Mouse (Mus musculus) CH12.LX (cell line): ENCODE data around the gene Gm10203. TPM values are rescaled to one million over a fixed set of nuclear protein-coding genes. Genes with fewer than 3 reads are reported as not detected.

Experiments
- DNase-seq: peaks from one replicate; pipeline ENCODE4 v3.0.0-alpha.2; 2013; ENCODE audit errors: extremely low read depth
- H3K27ac ChIP-seq: 2 replicates; pipeline ENCODE4 v1.5.1; 2012; ENCODE audit warnings: low read depth, mild to moderate bottlenecking, control low read depth, moderate library complexity; ENCODE audit not compliant: insufficient read depth
- H3K27me3 ChIP-seq: replicated peaks from 2 replicates; pipeline ENCODE3; 2012; ENCODE audit warnings: inconsistent platforms
- H3K36me3 ChIP-seq, 2 experiments: replicated peaks in 1 of 2; 2 replicates each; pipeline versions ENCODE3 to v1.6.1; 2012; ENCODE audit warnings: inconsistent platforms in 1 of 2, low read length in 1 of 2, mild to moderate bottlenecking in 1 of 2, mixed read lengths in 1 of 2, moderate library complexity in 1 of 2; ENCODE audit not compliant: control insufficient read depth in 1 of 2, insufficient read depth in 1 of 2
- H3K4me1 ChIP-seq, 2 experiments: 2 replicates each; pipeline ENCODE4 v1.6.1; 2012; ENCODE audit warnings: inconsistent platforms in 1 of 2, moderate library complexity in 1 of 2; ENCODE audit not compliant: insufficient read depth in 2 of 2, control insufficient read depth in 1 of 2
- H3K4me2 ChIP-seq: 2 replicates; pipeline ENCODE4 v1.6.1; 2012; ENCODE audit warnings: low read depth, mild to moderate bottlenecking, control low read depth; ENCODE audit not compliant: poor library complexity, insufficient read depth, severe bottlenecking
- H3K4me3 ChIP-seq, 3 experiments: fragments of 150-350 bp in 1 of 3; sonication (generic) in 1 of 3; replicated peaks in 1 of 3; 2 replicates each; pipeline versions ENCODE3 to v1.5.1; 2011 to 2012; ENCODE audit warnings: low read depth in 2 of 3, low read length in 2 of 3, mild to moderate bottlenecking in 2 of 3, moderate library complexity in 2 of 3, control low read depth in 1 of 3, improper control_type of control experiment in 1 of 3, inconsistent platforms in 1 of 3, mixed read lengths in 1 of 3; ENCODE audit not compliant: poor library complexity in 1 of 3
- H3K79me2 ChIP-seq: replicated peaks from 2 replicates; pipeline ENCODE4 v1.6.1; 2012; ENCODE audit warnings: mild to moderate bottlenecking, moderate library complexity; ENCODE audit not compliant: control insufficient read depth, poor library complexity, insufficient read depth, severe bottlenecking; ENCODE audit errors: extremely low read depth
- H3K9ac ChIP-seq: 2 replicates; pipeline ENCODE4 v1.6.1; 2012; ENCODE audit warnings: low read depth, mild to moderate bottlenecking, control low read depth, moderate library complexity; ENCODE audit not compliant: insufficient read depth
- H3K9me3 ChIP-seq: replicated peaks from 2 replicates; pipeline ENCODE3; 2012; ENCODE audit warnings: low read length, inconsistent platforms, mixed read lengths
- CHD1 ChIP-seq: IDR thresholded peaks from 2 replicates; pipeline ENCODE4 v1.6.1; 2012; ENCODE audit warnings: low read depth, low read length, improper control_type of control experiment, inconsistent platforms
- CHD2 ChIP-seq: IDR thresholded peaks from 2 replicates; pipeline ENCODE4 v1.6.1; 2011; ENCODE audit warnings: low read length, improper control_type of control experiment
- CTCF ChIP-seq, 2 experiments: IDR thresholded peaks in 1 of 2; conservative IDR thresholded peaks in 1 of 2; 2 replicates each; pipeline ENCODE4 v1.5.1; 2011 to 2012; ENCODE audit warnings: low read depth in 2 of 2, low read length in 2 of 2, improper control_type of control experiment in 1 of 2, inconsistent platforms in 1 of 2, mild to moderate bottlenecking in 1 of 2, moderate library complexity in 1 of 2
- E2F4 ChIP-seq: IDR thresholded peaks from 2 replicates; pipeline ENCODE4 v1.6.1; 2011; ENCODE audit warnings: low read depth, low read length, improper control_type of control experiment; ENCODE audit not compliant: insufficient replicate concordance
- ELF1 ChIP-seq: IDR thresholded peaks from 2 replicates; pipeline ENCODE4 v1.6.1; 2014; ENCODE audit warnings: low read depth, mild to moderate bottlenecking, inconsistent platforms, low read length, improper control_type of control experiment
- EP300 ChIP-seq: IDR thresholded peaks from 2 replicates; pipeline ENCODE4 v1.6.1; 2011; ENCODE audit warnings: low read length, improper control_type of control experiment
- ETS1 ChIP-seq: conservative IDR thresholded peaks from 2 replicates; pipeline ENCODE4 v1.6.1; 2012; ENCODE audit warnings: low read depth, mild to moderate bottlenecking, inconsistent platforms, low read length, improper control_type of control experiment, moderate library complexity
- HCFC1 ChIP-seq: IDR thresholded peaks from 2 replicates; pipeline ENCODE4 v1.6.1; 2012; ENCODE audit warnings: low read depth, mild to moderate bottlenecking, inconsistent platforms, low read length, improper control_type of control experiment
- IRF4 ChIP-seq: IDR thresholded peaks from 2 replicates; pipeline ENCODE4 v1.6.1; 2014; ENCODE audit warnings: low read depth, mild to moderate bottlenecking, inconsistent platforms, low read length, improper control_type of control experiment
- JUN ChIP-seq: IDR thresholded peaks from 2 replicates; pipeline ENCODE4 v1.6.1; 2011; ENCODE audit warnings: low read depth, mild to moderate bottlenecking, low read length, improper control_type of control experiment, moderate library complexity; ENCODE audit not compliant: insufficient read depth
- JUND ChIP-seq: conservative IDR thresholded peaks from 2 replicates; pipeline ENCODE4 v1.6.1; 2011; ENCODE audit warnings: low read depth, low read length, improper control_type of control experiment
- KAT2A ChIP-seq: IDR thresholded peaks from 2 replicates; pipeline ENCODE4 v1.6.1; 2012; ENCODE audit warnings: low read length, improper control_type of control experiment, inconsistent platforms; ENCODE audit not compliant: insufficient replicate concordance
- MAFK ChIP-seq: IDR thresholded peaks from 2 replicates; pipeline ENCODE4 v1.6.1; 2011; ENCODE audit warnings: low read length, improper control_type of control experiment; ENCODE audit not compliant: insufficient replicate concordance
- MAX ChIP-seq: IDR thresholded peaks from 2 replicates; pipeline ENCODE4 v1.6.1; 2011; ENCODE audit warnings: low read length, improper control_type of control experiment
- MAZ ChIP-seq: IDR thresholded peaks from 2 replicates; pipeline ENCODE4 v1.6.1; 2012; ENCODE audit warnings: low read depth, mild to moderate bottlenecking, inconsistent platforms, low read length, improper control_type of control experiment, moderate library complexity
- MEF2A ChIP-seq: IDR thresholded peaks from 2 replicates; pipeline ENCODE4 v1.6.1; 2014; ENCODE audit warnings: low read depth, mild to moderate bottlenecking, inconsistent platforms, low read length, improper control_type of control experiment, borderline replicate concordance
- MXI1 ChIP-seq: IDR thresholded peaks from 2 replicates; pipeline ENCODE4 v1.6.1; 2011; ENCODE audit warnings: mild to moderate bottlenecking, low read depth, low read length, improper control_type of control experiment
- MYC ChIP-seq: IDR thresholded peaks from 2 replicates; pipeline ENCODE4 v1.6.1; 2011; ENCODE audit warnings: low read depth, mild to moderate bottlenecking, improper control_type of control experiment, low read length
- NELFE ChIP-seq: IDR thresholded peaks from 2 replicates; pipeline ENCODE4 v1.6.1; 2011; ENCODE audit warnings: low read depth, low read length, improper control_type of control experiment
- NRF1 ChIP-seq: IDR thresholded peaks from 2 replicates; pipeline ENCODE4 v1.6.1; 2014; ENCODE audit warnings: low read depth, mild to moderate bottlenecking, inconsistent platforms, low read length, improper control_type of control experiment, moderate library complexity
- PAX5 ChIP-seq: IDR thresholded peaks from 2 replicates; pipeline ENCODE4 v1.6.1; 2012; ENCODE audit warnings: low read length, inconsistent platforms, mixed read lengths
- POLR2A ChIP-seq: IDR thresholded peaks from 2 replicates; pipeline ENCODE4 v1.6.1; 2011; ENCODE audit warnings: low read depth, mild to moderate bottlenecking, improper control_type of control experiment, low read length
- POLR2AphosphoS2 ChIP-seq: IDR thresholded peaks from 2 replicates; pipeline ENCODE4 v1.6.1; 2011; ENCODE audit warnings: low read depth, low read length, improper control_type of control experiment
- RCOR1 ChIP-seq: conservative IDR thresholded peaks from 2 replicates; pipeline ENCODE4 v1.6.1; 2012; ENCODE audit warnings: low read depth, mild to moderate bottlenecking, inconsistent platforms, low read length, improper control_type of control experiment
- SIN3A ChIP-seq: IDR thresholded peaks from 2 replicates; pipeline ENCODE4 v1.6.1; 2012; ENCODE audit warnings: low read length, improper control_type of control experiment, inconsistent platforms
- SMC3 ChIP-seq: IDR thresholded peaks from 2 replicates; pipeline ENCODE4 v1.6.1; 2011; ENCODE audit warnings: low read depth, low read length, improper control_type of control experiment
- TCF12 ChIP-seq: IDR thresholded peaks from 2 replicates; pipeline ENCODE4 v1.6.1; 2014; ENCODE audit warnings: low read depth, mild to moderate bottlenecking, inconsistent platforms, low read length, improper control_type of control experiment
- USF1 ChIP-seq: IDR thresholded peaks from 2 replicates; pipeline ENCODE4 v1.6.1; 2014; ENCODE audit warnings: low read depth, mild to moderate bottlenecking, inconsistent platforms, low read length, improper control_type of control experiment
- USF2 ChIP-seq: conservative IDR thresholded peaks from 2 replicates; pipeline ENCODE4 v1.6.1; 2011; ENCODE audit warnings: low read depth, low read length, improper control_type of control experiment
- ZNF384 ChIP-seq: IDR thresholded peaks from 2 replicates; pipeline ENCODE4 v1.6.1; 2012; ENCODE audit warnings: low read depth, low read length, improper control_type of control experiment, inconsistent platforms
- dilution Hi-C: fragments of 300-500 bp; cut with MboI; formaldehyde crosslinking; loops from 2 replicates; pipeline ENCODE4 v1.14.3; 2020; ENCODE audit warnings: low sequenced_read_pairs; ENCODE audit not compliant: extremely low pct_unique_long_range_greater_than_20kb, extremely low pct_ligation_motif_present
- in situ Hi-C: fragments of 300-500 bp; cut with MboI; formaldehyde crosslinking; loops from 3 replicates; pipeline ENCODE4 v1.14.3; 2019; ENCODE audit warnings: low sequenced_read_pairs, low pct_ligation_motif_present, low pct_unique_long_range_greater_than_20kb, mixed read lengths
- polyA plus RNA-seq: library from polyadenylated mRNA; unstranded; fragments of >175 nt; gene quantifications from 2 replicates; pipeline ENCODE4 v1.2.1, GENCODE M21; 2012; ENCODE audit warnings: low read depth; ENCODE audit not compliant: insufficient read length
- total RNA-seq, 2 experiments: library from RNA; depleted of rRNA; stranded (reverse); fragments of 300-350 nt in 1 of 2; fragments of >200 nt in 1 of 2; gene quantifications; 2 replicates each; pipeline ENCODE4 v1.2.3; 2012 to 2014

Gene Gm10203
- total and polyA plus RNA-seq, 3 experiments = not detected

DNA sequence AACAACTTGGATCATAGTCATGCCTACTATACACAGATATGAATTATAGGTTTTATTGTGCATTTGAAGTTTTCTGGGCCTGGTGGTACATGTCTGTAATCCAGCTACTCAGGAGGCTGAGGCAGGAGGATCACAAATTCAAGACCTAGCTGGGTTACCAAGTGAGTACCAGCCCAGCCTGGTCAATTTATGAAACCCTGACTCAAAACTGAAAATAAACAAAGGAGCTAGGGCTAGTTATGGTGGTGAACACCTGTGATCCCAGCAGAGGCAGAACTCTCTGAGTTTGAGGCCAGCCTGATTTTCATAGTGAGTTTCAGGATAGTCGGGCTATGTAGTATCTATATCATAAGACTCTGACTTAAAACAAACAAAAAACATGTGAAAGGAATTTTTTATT is 32.7 kb upstream of the Gm10203 start:
- Histone ChIP-seq H3K36me3 (no peaks in the 10 kb centered on the region), H3K4me3 (no peak overlapping the region), H3K9me3 (peaks cover 3% of the 10 kb centered on the region), H3K9ac (no peak overlapping the region), H3K79me2 (peaks cover 23% of the 10 kb centered on the region; the same call in 1 of the 2 replicates), H3K4me1 (peaks cover 0 to 46% of the 10 kb centered on the region in 2 experiments; a peak in 2 of 4 replicates), H3K4me2 (no peak overlapping the region), H3K27me3 (peaks cover 28% of the 10 kb centered on the region), H3K27ac (no peak overlapping the region)
- peak; percentile 22 for DNase-seq
- dilution Hi-C loops = no loop called here
- TF ChIP-seq TCF12 = peak; percentile 74
- no peak for TF ChIP-seq CHD2
- no peak for TF ChIP-seq HCFC1
- no peak for TF ChIP-seq ZNF384
- peak; percentile 76; the same call in 1 of the 2 replicates for TF ChIP-seq IRF4
- no peak for TF ChIP-seq NRF1
- no peak for TF ChIP-seq CHD1
- no peak for TF ChIP-seq USF1
- no peak for TF ChIP-seq MEF2A
- TF ChIP-seq EP300 = peak; percentile 87
- no peak for TF ChIP-seq MAFK
- TF ChIP-seq JUN = no peak
- TF ChIP-seq POLR2AphosphoS2 = no peak
- TF ChIP-seq MAX = no peak
- no peak for TF ChIP-seq ELF1
- no peak for TF ChIP-seq NELFE
- no peak for TF ChIP-seq MXI1
- no peak for TF ChIP-seq KAT2A
- no peak for TF ChIP-seq POLR2A
- no peak for TF ChIP-seq E2F4
- no peak for TF ChIP-seq MAZ
- TF ChIP-seq PAX5 = no peak
- no peak for TF ChIP-seq SIN3A
- TF ChIP-seq JUND = peak; percentile 65
- TF ChIP-seq SMC3 = no peak
- TF ChIP-seq RCOR1 = no peak
- TF ChIP-seq USF2 = no peak
- no peak for TF ChIP-seq CTCF (conservative IDR thresholded peaks at IDR 0.05 in 1 of 2, IDR thresholded peaks at IDR 0.05 in 1 of 2; ENCODE audit: low read depth in 2 of 2, low read length in 2 of 2)
- TF ChIP-seq ETS1 = no peak
- TF ChIP-seq MYC = no peak
- in situ Hi-C loops = no loop called here
